ENCODE assay signal across 17 mouse cellular contexts in genomic region chr13:63400069-63400468, GRCm38 (mm10).
A peak's percentile ranks its signal among the peaks of the same experiment; 100 is the strongest.
DNase-seq lines count a peak whose midpoint lies in the region; ATAC-seq and TF ChIP-seq lines count a peak whose summit lies in the region.
"Had no signal": no experiment of that assay in that cellular context is flagged by ENCODE, and none has a peak within 500 bp of the region (broad histone marks: within the 10 kb centered on the region; RNA-seq: fewer than 3 reads in every experiment).

No protein-coding gene starts in this region.

- H3K9me3 ChIP-seq in lung, embryonic 14.5 days (ENCODE audit: low read depth, low read length): no peaks in the 10 kb centered on the region
- H3K9me3 ChIP-seq in forebrain, postnatal 0 days (ENCODE audit: low read length): no peaks in the 10 kb centered on the region
- H3K9me3 ChIP-seq: embryonic facial prominence, embryonic 10.5 days; G1E; intestine, embryonic 15.5 days; limb, embryonic 12.5 days; neural tube, embryonic 12.5 days had no signal

- H3K36me3 ChIP-seq in lung, embryonic 14.5 days (ENCODE audit: insufficient read depth): no peaks in the 10 kb centered on the region
- H3K36me3 ChIP-seq in forebrain, postnatal 0 days (ENCODE audit: insufficient read depth): no peaks in the 10 kb centered on the region
- H3K36me3 ChIP-seq: intestine, embryonic 15.5 days; limb, embryonic 12.5 days; neural tube, embryonic 12.5 days had no signal

- H3K27ac ChIP-seq in lung, embryonic 14.5 days (ENCODE audit: low read depth): no peak overlapping the region
- H3K27ac ChIP-seq in forebrain, postnatal 0 days (ENCODE audit: low read depth, low read length): no peak overlapping the region
- H3K27ac ChIP-seq: embryonic facial prominence, embryonic 10.5 days; intestine, embryonic 15.5 days; limb, embryonic 12.5 days; neural tube, embryonic 12.5 days; stomach, postnatal 0 days had no signal

- no peak for TF ChIP-seq CTCF in lung, embryonic 14.5 days (IDR thresholded peaks at IDR 0.05; ENCODE audit: low read depth)
- TF ChIP-seq CTCF in forebrain, postnatal 0 days (IDR thresholded peaks at IDR 0.05; ENCODE audit: low read depth): no peak

- no peak overlapping the region for H3K4me2 ChIP-seq in lung, embryonic 14.5 days
- H3K4me2 ChIP-seq in forebrain, postnatal 0 days (ENCODE audit: low read depth): no peak overlapping the region
- H3K4me2 ChIP-seq: intestine, embryonic 15.5 days; limb, embryonic 12.5 days; neural tube, embryonic 12.5 days had no signal

- no peak overlapping the region for H3K4me3 ChIP-seq in lung, embryonic 14.5 days (ENCODE audit: low read depth, low read length)
- H3K4me3 ChIP-seq in forebrain, postnatal 0 days (ENCODE audit: low read depth, low read length): no peak overlapping the region
- H3K4me3 ChIP-seq: embryonic facial prominence, embryonic 10.5 days; intestine, embryonic 15.5 days; limb, embryonic 12.5 days; neural tube, embryonic 12.5 days had no signal

- H3K9ac ChIP-seq in lung, embryonic 14.5 days: no peak overlapping the region
- no peak overlapping the region for H3K9ac ChIP-seq in forebrain, postnatal 0 days
- H3K9ac ChIP-seq: intestine, embryonic 15.5 days; limb, embryonic 12.5 days; neural tube, embryonic 12.5 days had no signal

- 77% methylated on average over 6 of the region's 6 CpGs for WGBS in lung, embryonic 14.5 days
- 92% methylated on average over 6 of the region's 6 CpGs for WGBS in forebrain, postnatal 0 days

- ATAC-seq in lung, embryonic 14.5 days (ENCODE audit: insufficient read depth): no peak; the same call in 1 of the 2 replicates
- ATAC-seq in forebrain, postnatal 0 days: no peak
- ATAC-seq: intestine, embryonic 15.5 days had no signal

- peak; percentile 55 for DNase-seq in gastrocnemius, adult 18-20 months (ENCODE audit: low spot score)
- DNase-seq in gastrocnemius, postnatal 4 days (ENCODE audit: low spot score in 2 of 2): no peak
- peak; percentile 4 for DNase-seq in 3T3-L1 (ENCODE audit: low read depth, low spot score)
- peak; percentile 41 for DNase-seq in cerebellum, adult 8-10 months
- peak; percentile 69 for DNase-seq in lung, embryonic 14.5 days
- no peak for DNase-seq in neural tube, embryonic 10.5 days (ENCODE audit: extremely low spot score, low spot score)
- no peak for DNase-seq in forebrain, postnatal 0 days
- DNase-seq in kidney, postnatal 14 days: no peak
- DNase-seq: kidney, postnatal 36 days; midbrain, embryonic 14.5 days; spleen, adult 18-20 months had no signal

- no peaks in the 10 kb centered on the region for H3K27me3 ChIP-seq in lung, embryonic 14.5 days (ENCODE audit: insufficient read depth, low read length)
- no peaks in the 10 kb centered on the region for H3K27me3 ChIP-seq in forebrain, postnatal 0 days (ENCODE audit: insufficient read depth, low read length)
- H3K27me3 ChIP-seq: intestine, embryonic 15.5 days; limb, embryonic 12.5 days; neural tube, embryonic 12.5 days had no signal

- H3K4me1 ChIP-seq in lung, embryonic 14.5 days (ENCODE audit: insufficient read depth): peaks cover under 1% of the 10 kb centered on the region; the same call in 1 of the 2 replicates
- H3K4me1 ChIP-seq in forebrain, postnatal 0 days (ENCODE audit: insufficient read depth): no peaks in the 10 kb centered on the region
- H3K4me1 ChIP-seq: embryonic facial prominence, embryonic 10.5 days; intestine, embryonic 15.5 days had no signal

Comparison
In these comparisons a context has a peak if more than half of its experiments do, and no peak if none do; other contexts are left out.
1. DNase-seq: peak in gastrocnemius, adult 18-20 months (single experiment), 3T3-L1 (single experiment), cerebellum, adult 8-10 months (single experiment) and lung, embryonic 14.5 days (single experiment); none in gastrocnemius, postnatal 4 days (0 of 2), neural tube, embryonic 10.5 days (single experiment), forebrain, postnatal 0 days (single experiment) and kidney, postnatal 14 days (single experiment).